Mouse (Mus musculus) hindbrain, embryonic 16.5 days (tissue): Measurements from ENCODE around the gene Chrm3. TPM values are rescaled to one million over a fixed set of nuclear protein-coding genes. Genes with fewer than 3 reads are reported as not detected.

Experiments
- ATAC-seq: fragments of 200-750 bp; cut with Nextera tagmentation; 2 replicates; pipeline ENCODE4 v1.8.0; 2017; ENCODE audit warnings: moderate TSS enrichment, moderate library complexity
- H3K27ac ChIP-seq: fragments of 300-500 bp; sonication (generic); 2 replicates; pipeline ENCODE4 v1.5.1; 2014; ENCODE audit warnings: low read depth, mild to moderate bottlenecking, control low read depth, low read length, moderate library complexity
- H3K27me3 ChIP-seq: fragments of 300-500 bp; sonication (generic); replicated peaks from 2 replicates; pipeline ENCODE4 v1.6.1; 2014; ENCODE audit warnings: low read length; ENCODE audit not compliant: control insufficient read depth, insufficient read depth
- H3K36me3 ChIP-seq: fragments of 300-500 bp; sonication (generic); 2 replicates; pipeline ENCODE4 v1.6.1; 2014; ENCODE audit warnings: mild to moderate bottlenecking, low read length, moderate library complexity, mixed read lengths; ENCODE audit not compliant: control insufficient read depth, insufficient read depth
- H3K4me1 ChIP-seq: fragments of 300-500 bp; sonication (generic); 2 replicates; pipeline ENCODE4 v1.6.1; 2014; ENCODE audit warnings: low read depth, low read length; ENCODE audit not compliant: control insufficient read depth, insufficient read depth
- H3K4me2 ChIP-seq: fragments of 300-500 bp; sonication (generic); 2 replicates; pipeline ENCODE4 v1.6.1; 2014; ENCODE audit warnings: mild to moderate bottlenecking, low read length, control low read depth, moderate library complexity
- H3K4me3 ChIP-seq: fragments of 300-500 bp; sonication (generic); 2 replicates; pipeline ENCODE4 v1.5.1; 2014; ENCODE audit warnings: mild to moderate bottlenecking, low read length, control low read depth, moderate library complexity
- H3K9ac ChIP-seq: fragments of 300-500 bp; sonication (generic); 2 replicates; pipeline ENCODE4 v1.6.1; 2014; ENCODE audit warnings: low read depth, mild to moderate bottlenecking, control low read depth, low read length, moderate library complexity
- H3K9me3 ChIP-seq: fragments of 300-500 bp; sonication (generic); 2 replicates; pipeline ENCODE4 v1.6.1; 2014; ENCODE audit warnings: mild to moderate bottlenecking, low read length, moderate library complexity; ENCODE audit not compliant: control insufficient read depth
- WGBS: fragments of 180-500 bp; shearing (Covaris S2); extraction: QIAGEN DNeasy Blood & Tissue Kit; methylation state at CpG from one replicate; pipeline ENCODE4 v1.1.7; 2014; 5-methylcytosine and 5-hydroxymethylcytosine counted together
- polyA plus RNA-seq: library from polyadenylated mRNA; unstranded; fragments of >200 nt; fragmentation: Nextera tagmentation; extraction: Ambion mirVana; gene quantifications from 2 replicates; pipeline ENCODE4 v1.2.1, GENCODE M21; 2015

Gene Chrm3
- polyA plus RNA-seq, 1 experiment from 2014 or later: 4.2 TPM

GRCm38 (mm10) chr13:9949091-9949490 is 411.6 kb downstream of the Chrm3 start:
- no peak for ATAC-seq
- Histone ChIP-seq H3K27me3 (no peaks in the 10 kb centered on the region), H3K4me2 (no peak overlapping the region), H3K9ac (no peak overlapping the region), H3K27ac (no peak overlapping the region), H3K9me3 (no peaks in the 10 kb centered on the region), H3K4me1 (no peaks in the 10 kb centered on the region), H3K4me3 (no peak overlapping the region), H3K36me3 (no peaks in the 10 kb centered on the region)
- WGBS: 93% methylated on average over 4 of the region's 4 CpGs

- ATAC-seq: no peak
- WGBS: 85% methylated on average over 1 of the region's 1 CpGs
- no peak overlapping the region for H3K4me2 ChIP-seq
- no peaks in the 10 kb centered on the region for H3K27me3 ChIP-seq
- no peak overlapping the region for H3K4me3 ChIP-seq
- no peaks in the 10 kb centered on the region for H3K9me3 ChIP-seq
- H3K9ac ChIP-seq: no peak overlapping the region
- H3K27ac ChIP-seq: no peak overlapping the region
- H3K36me3 ChIP-seq: no peaks in the 10 kb centered on the region
- H3K4me1 ChIP-seq: no peaks in the 10 kb centered on the region
Measured at GRCm38 (mm10) chr13:9940186-9940585, 420.5 kb downstream of the Chrm3 start.

- Histone ChIP-seq H3K27me3 (no peaks in the 10 kb centered on the region), H3K4me3 (no peak overlapping the region)
- WGBS: 61% methylated on average over 3 of the region's 3 CpGs
Measured at GRCm38 (mm10) chr13:9938798-9939485, 421.7 kb downstream of the Chrm3 start.

GRCm38 (mm10) chr13:9932714-9933113 is 427.9 kb downstream of the Chrm3 start:
- Histone ChIP-seq H3K4me3 (no peak overlapping the region), H3K9me3 (no peaks in the 10 kb centered on the region), H3K4me2 (no peak overlapping the region), H3K36me3 (no peaks in the 10 kb centered on the region), H3K27me3 (no peaks in the 10 kb centered on the region), H3K27ac (no peak overlapping the region), H3K4me1 (no peaks in the 10 kb centered on the region), H3K9ac (no peak overlapping the region)
- 53% methylated on average over 4 of the region's 4 CpGs for WGBS
- no peak for ATAC-seq

More at GRCm38 (mm10) chr13:9938798-9939485, 421.7 kb downstream of the Chrm3 start:
- no peaks in the 10 kb centered on the region for H3K36me3 ChIP-seq
- H3K9ac ChIP-seq: no peak overlapping the region
- no peak overlapping the region for H3K4me2 ChIP-seq
- no peak overlapping the region for H3K27ac ChIP-seq
- no peaks in the 10 kb centered on the region for H3K4me1 ChIP-seq
- ATAC-seq: no peak
- H3K9me3 ChIP-seq: no peaks in the 10 kb centered on the region

- Histone ChIP-seq H3K9me3 (no peaks in the 10 kb centered on the region), H3K36me3 (no peaks in the 10 kb centered on the region), H3K9ac (no peak overlapping the region), H3K4me3 (no peak overlapping the region), H3K27ac (no peak overlapping the region), H3K27me3 (no peaks in the 10 kb centered on the region), H3K4me1 (no peaks in the 10 kb centered on the region), H3K4me2 (no peak overlapping the region)
- ATAC-seq: no peak
- WGBS: 92% methylated on average over 1 of the region's 1 CpGs
Measured at GRCm38 (mm10) chr13:9930606-9931005, 430.0 kb downstream of the Chrm3 start.

- Histone ChIP-seq H3K4me1 (no peaks in the 10 kb centered on the region), H3K27me3 (no peaks in the 10 kb centered on the region), H3K9me3 (no peaks in the 10 kb centered on the region), H3K4me3 (no peak overlapping the region), H3K27ac (no peak overlapping the region), H3K9ac (no peak overlapping the region), H3K4me2 (no peak overlapping the region), H3K36me3 (no peaks in the 10 kb centered on the region)
- peak; percentile 78 for ATAC-seq
- 22% methylated on average over 2 of the region's 2 CpGs for WGBS
Measured at GRCm38 (mm10) chr13:9929978-9930377, 430.7 kb downstream of the Chrm3 start.

- no peak overlapping the region for H3K4me3 ChIP-seq
- no peaks in the 10 kb centered on the region for H3K36me3 ChIP-seq
- ATAC-seq: no peak
- H3K27me3 ChIP-seq: no peaks in the 10 kb centered on the region
- no peak overlapping the region for H3K4me2 ChIP-seq
- 84% methylated on average over 1 of the region's 1 CpGs for WGBS
- no peak overlapping the region for H3K9ac ChIP-seq
- no peaks in the 10 kb centered on the region; the same call in 1 of the 2 replicates for H3K9me3 ChIP-seq
- no peaks in the 10 kb centered on the region for H3K4me1 ChIP-seq
- H3K27ac ChIP-seq: no peak overlapping the region
Measured at GRCm38 (mm10) chr13:9921150-9921549, 439.5 kb downstream of the Chrm3 start.

- Histone ChIP-seq H3K9ac (no peak overlapping the region), H3K4me2 (no peak overlapping the region), H3K9me3 (no peaks in the 10 kb centered on the region), H3K4me3 (no peak overlapping the region), H3K36me3 (no peaks in the 10 kb centered on the region), H3K27me3 (no peaks in the 10 kb centered on the region), H3K27ac (no peak overlapping the region), H3K4me1 (no peaks in the 10 kb centered on the region)
- 89% methylated on average over 4 of the region's 4 CpGs for WGBS
- no peak for ATAC-seq
Measured at GRCm38 (mm10) chr13:9912697-9913096, 447.9 kb downstream of the Chrm3 start.

- WGBS: 87% methylated on average over 2 of the region's 2 CpGs
- no peak for ATAC-seq
- no peak overlapping the region for H3K4me3 ChIP-seq
- H3K9me3 ChIP-seq: peaks cover 3% of the 10 kb centered on the region
- H3K4me1 ChIP-seq: no peaks in the 10 kb centered on the region
- H3K9ac ChIP-seq: no peak overlapping the region
- H3K36me3 ChIP-seq: no peaks in the 10 kb centered on the region
- H3K4me2 ChIP-seq: no peak overlapping the region
- H3K27ac ChIP-seq: no peak overlapping the region
- H3K27me3 ChIP-seq: no peaks in the 10 kb centered on the region
Measured at GRCm38 (mm10) chr13:9908707-9909106, 451.9 kb downstream of the Chrm3 start.
